Mouse (Mus musculus) gastrocnemius, postnatal 25 days (tissue): Measurements from ENCODE around the gene Osbpl9. TPM values are rescaled to one million over a fixed set of nuclear protein-coding genes. Genes with fewer than 3 reads are reported as not detected.

Experiments
- DNase-seq: peaks from one replicate; pipeline ENCODE4 v3.0.0; 2022
- total RNA-seq, 2 experiments: library from RNA; stranded (reverse); gene quantifications; 1 replicate in 1 of 2; 2 replicates in 1 of 2; pipeline ENCODE4 v1.2.3; 2021

Gene Osbpl9
- total RNA-seq, 2 experiments from 2014 or later: 82.3 to 98.8 TPM

DNA sequence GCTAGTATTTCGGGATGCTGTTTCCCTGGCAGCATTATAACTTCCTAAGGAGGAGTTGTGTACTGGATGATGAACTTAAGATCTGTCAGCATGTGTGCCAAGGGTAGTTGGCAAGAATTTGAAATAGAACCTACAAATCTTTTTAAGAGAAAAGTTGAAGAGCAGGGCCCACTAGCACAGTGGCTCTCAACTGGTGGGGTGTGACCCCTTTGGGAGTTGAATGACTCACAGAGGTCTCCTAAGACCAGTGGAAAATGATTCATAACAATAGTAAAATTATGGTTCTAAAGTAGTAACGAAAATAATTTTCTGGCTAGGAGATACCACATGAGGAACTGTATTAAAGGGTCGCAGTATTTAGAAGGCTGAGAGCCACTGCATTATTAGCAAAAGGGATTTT is 67.1 kb downstream of the Osbpl9 start:
- no peak for DNase-seq

DNA sequence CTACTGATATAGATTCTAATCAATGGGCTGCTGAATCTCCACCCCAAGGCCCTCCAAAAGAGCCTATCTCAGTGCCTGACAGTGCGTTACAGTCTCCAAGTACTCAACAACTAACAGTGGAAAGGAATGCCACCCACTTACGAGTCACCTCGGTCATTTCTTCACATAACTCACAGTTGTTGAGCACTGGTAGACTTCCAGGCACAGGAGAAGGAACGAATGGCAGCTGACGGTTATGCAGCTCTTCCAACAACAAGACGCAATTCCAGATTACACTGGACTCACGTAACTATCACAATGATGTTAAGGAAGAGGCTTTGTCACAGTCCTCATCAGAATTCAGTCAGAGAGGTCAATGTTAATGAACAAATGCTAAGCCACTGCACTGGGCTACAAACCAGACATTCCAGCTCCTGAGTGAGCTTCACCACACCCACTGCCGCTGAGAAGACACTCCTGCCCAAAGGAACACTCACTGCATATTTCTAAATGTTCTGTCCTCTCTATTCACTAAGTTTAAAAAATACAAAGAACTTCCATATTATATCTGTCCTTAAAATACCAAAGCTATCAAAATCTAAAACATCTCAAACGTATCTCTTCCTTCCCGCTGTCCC is 70.7 kb downstream of the Osbpl9 start:
- DNase-seq: no peak

DNA sequence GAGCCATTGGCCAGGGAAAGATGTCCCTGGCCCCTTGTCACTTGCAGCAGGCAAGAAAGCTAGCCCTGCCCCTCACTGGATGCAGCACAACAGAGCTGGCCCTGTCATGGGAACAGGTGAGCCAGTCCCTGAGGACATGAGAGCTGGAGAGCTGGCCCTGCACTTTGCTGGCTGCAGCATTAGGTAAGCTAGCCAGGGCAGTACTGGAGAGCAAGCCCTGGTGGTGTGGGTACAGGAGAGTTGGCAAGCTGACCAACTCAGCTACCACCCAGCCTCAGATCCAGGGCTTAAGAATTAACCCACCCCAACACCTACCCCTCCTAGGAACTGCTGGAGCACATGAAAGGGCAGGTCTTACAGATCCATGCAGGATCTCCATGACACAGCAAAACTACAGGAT is 73.1 kb downstream of the Osbpl9 start:
- DNase-seq: peak; percentile 60

DNA sequence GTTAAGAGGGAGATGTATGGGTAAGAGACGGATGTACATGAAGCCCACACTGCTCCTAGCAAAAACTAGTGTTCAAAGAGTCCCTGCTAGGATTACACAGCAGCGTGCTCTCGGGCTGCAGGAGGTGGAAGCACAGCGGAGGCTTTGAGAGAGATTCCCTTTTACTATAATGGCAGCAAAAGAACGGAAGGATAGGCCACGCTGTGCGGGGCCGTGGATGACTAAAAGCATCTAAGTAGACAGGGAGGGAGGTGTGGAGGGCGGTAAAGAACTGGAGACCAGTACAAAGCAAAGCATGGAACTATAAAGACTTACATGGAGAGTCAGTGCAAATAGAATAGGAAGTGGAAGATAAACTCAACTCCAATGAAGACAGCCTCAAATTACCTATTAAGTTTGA is 74.1 kb downstream of the Osbpl9 start:
- no peak for DNase-seq

DNA sequence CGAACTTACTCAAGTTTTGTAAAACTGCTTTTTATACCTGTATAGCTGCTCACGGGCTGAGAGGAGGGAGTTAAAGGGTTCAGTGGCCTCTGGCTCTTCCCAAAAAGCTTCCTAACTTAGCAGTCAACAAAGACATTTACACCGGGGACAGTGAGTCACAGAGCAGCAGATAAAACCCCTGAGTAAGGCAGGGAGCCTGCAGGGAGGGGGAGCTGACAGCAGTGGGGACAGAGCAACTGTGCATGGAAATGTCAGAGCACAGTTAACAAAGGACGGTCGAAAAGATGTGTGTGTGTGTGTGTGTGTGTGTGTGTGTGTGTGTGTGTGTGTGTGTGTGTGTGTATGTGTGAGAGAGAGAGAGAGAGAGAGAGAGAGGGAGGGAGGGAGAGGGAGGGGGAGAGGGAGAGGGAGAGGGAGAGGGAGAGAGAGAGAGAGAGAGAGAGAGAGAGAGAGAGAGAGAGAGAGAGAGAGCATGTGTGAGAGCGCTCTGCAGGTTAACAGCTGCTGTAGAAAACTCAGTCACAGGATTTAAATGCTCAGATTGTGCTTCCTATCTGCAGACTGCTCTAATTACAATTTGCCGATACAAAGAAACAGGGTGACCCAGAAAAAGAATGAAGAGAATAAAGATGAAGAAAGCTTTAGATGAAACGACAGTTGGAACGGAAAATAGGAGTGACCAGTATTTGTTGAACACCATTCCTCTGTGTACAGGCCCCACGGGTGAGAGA is 75.1 kb downstream of the Osbpl9 start:
- DNase-seq: no peak

DNA sequence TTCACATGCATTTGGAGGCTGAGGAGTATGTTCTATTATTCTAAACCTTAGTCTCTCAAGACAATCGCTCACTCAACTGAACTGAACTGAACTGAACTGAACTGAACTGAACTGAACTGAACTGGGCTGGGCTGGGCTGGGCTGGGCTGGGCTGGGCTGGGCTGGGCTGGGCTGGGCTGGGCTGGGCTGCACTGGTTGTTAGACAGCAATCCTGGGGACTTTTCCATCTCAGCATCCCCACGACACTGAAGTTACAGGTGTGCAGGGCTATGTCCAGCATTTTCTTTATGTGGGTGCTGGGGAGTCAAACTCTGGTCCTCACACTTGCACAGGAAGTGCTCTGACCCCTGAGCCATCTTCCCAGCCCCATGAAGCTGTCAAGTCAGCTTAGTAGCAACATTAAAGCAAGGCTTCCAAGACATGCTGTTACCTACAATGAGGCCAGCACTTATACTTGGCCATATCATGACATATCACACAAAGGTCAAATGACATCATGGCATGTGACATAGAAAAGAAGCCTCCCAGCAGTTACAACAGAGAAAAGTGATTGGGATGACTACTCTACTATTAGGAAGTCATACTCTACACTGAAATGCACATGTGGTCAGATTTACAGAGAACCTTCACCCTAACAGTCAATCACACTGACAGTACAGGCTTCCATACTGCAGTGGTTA is 76.2 kb downstream of the Osbpl9 start:
- DNase-seq: no peak

DNA sequence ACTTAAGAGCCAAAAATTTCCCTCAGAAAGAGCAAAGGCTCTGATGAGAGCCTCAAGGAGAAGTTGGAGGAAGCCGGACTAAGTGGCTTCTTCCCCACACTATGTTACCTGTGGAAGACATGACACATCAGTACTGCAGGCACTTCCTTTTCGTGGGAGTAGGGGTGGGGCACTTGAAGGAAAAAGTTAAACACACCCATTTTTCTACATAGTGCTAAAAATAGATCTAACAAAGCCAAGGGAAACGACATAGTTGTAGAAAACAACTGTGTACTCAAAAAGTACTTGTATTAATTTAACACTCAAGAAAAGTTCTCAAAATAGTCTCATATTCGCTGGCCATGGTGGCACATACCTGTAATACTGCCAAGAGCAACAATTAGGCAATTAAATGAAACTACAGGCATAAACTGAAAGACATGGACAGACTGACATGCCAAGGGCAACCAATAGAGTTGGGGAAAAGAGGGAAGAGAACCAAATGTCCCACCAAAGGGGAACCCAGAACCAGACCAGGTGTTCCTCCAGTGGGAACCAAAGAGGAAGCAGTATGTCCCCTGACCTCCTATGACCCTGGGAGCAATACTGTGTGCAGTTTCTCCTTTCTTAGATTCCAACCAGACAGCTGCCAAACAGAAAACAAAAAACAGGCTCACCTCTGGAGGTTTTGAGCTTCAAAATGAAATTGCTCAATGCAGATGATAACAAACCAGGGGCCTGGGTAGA is 79.1 kb downstream of the Osbpl9 start:
- DNase-seq: no peak

DNA sequence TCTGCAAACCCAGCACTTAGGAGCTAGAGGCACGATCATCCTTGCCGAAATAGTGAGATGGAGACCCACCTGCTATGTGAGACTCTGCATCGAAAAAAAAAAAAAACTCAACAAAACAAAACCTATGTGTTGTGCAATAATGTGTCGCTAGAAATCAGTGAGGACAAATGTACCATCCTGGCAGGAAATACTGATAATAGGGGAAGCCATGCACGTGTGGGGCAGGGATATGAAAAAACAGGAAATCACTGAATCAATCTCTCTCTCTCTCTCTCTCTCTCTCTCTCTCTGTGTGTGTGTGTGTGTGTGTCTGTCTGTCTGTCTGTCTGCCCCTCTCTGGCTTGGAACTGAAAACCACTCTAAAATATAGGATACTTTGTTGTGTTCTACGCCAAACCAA is 81.3 kb downstream of the Osbpl9 start:
- no peak for DNase-seq

DNA sequence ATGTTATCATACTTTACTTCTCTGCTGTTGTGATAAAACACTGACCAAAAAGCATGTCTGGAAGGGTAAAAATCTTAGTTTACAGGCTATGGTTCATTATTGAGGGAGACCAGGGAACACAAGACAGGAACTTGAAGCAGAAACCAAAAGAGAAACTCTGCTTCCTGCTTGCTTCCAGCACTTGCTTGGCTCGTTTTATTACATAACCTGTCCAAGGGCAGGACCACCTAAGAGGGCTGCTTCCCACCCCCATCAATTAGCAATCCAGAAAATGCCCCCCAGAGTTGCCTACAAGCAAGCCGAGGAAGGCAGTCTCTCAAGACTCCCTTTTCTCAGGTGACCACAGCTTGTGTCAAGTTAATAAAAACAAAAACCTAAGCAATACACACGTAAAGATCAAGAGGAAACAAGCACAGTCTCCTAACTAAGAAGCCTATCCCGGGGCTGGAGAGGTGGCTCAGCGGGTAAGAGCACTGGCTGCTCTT is 82.4 kb downstream of the Osbpl9 start:
- no peak for DNase-seq

DNA sequence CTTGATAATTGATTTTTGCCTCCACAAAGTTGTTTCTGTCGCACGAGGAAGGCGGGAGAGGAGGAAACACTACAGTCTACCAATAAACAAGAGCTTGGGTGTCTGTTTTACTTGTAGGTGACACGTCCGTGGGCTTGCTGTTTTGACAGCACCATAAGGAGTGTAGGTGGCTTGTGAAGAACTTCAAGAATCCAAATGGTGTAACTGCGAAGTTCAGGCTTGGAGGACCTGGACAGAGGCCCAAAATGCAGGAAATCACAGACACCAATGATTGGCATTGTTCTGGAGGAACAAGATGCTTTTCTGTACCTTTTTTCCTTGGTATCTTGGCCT is 83.8 kb downstream of the Osbpl9 start:
- DNase-seq: no peak

DNA sequence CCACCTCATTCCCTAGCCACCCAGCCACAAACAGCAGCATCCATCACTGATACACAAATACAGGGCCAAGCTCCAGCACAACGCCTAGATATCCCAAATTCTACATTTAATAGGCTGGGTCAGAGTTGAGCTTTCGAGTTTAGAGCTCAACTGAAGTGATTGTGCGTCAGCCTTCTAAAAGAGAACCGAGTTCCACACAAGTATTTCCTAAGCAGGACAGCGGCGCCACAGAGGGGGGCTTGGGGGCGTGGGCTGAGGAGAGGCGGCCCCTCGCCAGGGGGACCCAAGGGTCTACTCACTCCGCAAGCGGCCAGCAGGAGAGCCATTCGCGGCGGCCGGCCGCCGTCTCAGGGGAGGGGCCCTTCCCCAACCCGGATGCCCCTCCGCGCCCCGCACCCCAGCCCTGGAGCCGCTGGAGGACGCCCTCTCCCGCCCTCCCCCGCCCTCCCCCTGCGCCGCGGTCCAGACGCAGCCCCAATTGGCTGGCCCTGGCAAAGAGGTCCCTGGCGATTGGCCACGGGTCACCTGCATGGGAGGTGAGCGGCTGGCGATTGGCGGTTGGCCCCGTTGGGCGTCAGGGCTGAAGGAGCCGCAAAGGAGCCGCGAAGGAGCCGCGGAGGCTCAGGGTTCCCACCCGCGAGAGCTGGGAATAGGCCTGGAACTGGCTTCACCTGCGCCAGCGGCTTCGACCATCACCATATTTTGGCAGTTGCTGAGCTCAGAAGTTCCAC is 84.3 kb downstream of the Osbpl9 start:
- DNase-seq: peak; percentile 87

DNA sequence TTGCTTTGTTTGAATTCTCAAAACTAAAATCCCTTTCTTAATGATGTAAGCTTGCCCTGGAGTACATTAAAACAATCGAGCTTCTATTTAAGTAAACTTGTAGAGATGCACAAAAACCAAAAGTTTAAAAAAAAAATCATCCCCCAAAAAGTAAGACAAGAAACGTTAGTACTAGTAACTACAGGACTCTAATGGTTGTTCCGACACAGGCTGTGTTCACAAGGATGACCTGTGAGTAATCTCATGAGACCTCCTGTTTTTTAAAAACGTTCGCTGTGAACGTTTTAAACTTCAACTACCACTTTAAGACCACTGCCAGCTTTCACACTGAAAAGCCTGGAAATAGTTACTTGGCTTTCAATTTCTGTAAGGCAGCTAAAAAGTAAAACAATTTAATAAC is 85.1 kb downstream of the Osbpl9 start:
- DNase-seq: no peak

DNA sequence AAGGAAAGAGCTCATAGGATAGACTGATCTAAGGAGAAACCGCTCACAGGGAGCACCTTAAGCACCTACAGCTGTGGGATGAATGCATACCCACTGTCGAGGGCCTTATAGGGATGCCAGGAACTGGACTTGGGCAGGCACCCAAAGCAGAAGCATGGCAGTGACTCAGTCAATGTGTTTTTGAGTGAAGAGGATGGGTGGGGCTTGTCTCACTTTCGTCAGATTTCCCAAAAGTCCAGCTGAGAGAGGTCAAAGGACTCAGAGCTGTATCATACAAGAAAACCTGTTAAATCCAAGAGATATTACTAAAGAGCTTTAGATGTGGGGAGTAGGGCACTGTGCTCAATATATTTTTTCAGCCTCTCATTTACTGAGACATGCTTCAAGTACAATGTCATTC is 85.6 kb downstream of the Osbpl9 start:
- DNase-seq: no peak

DNA sequence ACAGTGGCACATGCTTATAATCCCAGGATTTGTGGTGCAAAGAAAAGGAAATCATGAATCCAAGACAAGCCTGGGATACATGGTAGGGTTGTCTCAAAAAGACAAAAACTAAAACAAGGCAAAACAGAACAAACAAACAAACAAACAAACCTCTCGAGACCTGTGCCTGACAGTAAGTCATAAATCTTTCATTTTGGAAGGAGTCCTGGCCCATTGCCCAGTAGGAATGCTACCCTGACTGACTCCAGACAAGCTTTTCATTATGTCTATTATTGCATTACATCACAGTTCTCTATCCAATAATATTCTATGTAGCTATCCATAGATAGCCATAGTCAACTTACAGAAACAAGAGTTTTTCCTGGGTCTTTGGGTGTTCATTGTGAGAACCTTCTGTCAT is 86.3 kb downstream of the Osbpl9 start:
- no peak for DNase-seq

DNA sequence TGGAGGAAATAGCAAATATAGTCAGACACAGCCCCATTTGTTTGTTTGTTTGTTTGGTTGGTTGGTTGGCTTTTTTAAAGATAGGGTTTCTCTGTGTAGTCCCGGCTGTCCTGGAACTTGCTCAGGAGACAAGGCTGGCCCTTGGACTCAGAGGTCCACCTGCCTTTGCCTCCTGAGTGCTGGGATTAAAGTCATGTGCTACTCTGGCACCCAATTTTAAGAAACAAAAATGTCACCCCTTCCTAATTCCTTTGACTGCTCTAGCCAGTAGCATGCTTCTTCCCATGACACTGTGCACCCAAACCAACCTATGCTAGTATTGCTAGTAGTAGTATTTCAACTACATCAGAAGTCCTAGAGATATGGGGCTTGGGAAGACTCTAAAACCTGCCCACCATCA is 87.8 kb downstream of the Osbpl9 start:
- DNase-seq: no peak

DNA sequence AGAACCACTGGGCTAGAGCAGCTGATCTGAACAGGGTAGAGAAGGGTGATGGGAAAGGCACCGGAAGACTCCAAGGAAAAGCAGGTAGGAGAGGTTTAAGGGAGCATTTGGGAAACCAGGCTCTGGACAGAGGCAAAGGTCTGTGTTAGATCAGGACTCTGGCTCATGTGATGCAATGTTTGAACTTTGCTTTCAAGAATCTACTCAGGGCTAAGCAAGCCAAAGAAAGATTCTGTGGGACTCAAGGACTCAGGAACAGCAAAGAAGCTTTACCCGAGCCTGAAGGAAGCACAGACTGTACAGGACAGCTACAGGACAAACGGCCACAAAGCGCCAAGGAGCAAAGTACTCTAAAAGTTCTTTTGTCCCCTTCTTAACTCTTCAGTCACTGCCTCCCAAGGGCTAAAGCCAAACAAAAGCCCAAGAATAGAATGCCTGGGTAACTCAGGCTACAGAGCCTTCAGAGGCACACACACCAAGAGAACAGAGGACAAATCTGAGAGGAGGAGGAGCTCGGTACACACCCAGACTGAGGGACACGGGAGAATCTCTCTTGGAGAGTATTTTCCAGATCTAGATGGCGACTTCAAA is 89.1 kb downstream of the Osbpl9 start:
- no peak for DNase-seq

DNA sequence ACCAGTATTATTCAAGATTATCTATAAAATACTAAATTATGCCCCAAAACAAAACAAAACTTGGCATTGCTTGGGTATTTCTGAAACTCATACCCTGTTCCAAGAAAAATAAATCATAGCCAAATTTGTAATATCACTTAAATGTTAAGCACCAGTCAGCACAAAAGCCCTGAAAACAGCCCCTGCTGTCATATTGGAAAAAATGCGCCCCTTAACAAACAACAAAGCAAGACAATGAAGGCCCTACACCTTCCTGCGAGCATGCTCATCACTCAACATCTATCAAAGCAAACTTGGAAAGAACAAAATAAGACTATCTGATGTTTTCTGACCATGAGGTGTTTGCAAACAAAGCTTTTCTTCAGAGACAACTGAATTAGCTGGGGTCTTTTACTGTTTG is 91.1 kb downstream of the Osbpl9 start:
- no peak for DNase-seq

DNA sequence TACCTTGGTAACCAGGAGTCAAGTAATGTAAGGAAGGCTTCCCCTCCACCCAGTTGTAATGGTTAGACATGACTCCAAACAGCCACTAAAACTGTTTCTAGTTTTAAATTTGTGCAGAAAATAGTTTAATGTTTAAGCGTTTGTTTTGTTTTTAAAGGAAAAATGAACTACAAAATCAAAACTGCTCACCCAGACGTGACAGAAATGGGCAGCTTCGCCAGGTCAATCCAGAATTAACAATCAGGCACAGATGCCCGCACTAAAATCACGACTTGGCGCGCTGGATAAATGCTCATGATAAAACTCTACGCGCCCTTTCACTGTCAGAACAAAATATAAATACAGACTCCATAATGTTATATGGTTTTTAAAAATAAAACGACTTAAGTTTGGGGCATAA is 92.4 kb downstream of the Osbpl9 start:
- no peak for DNase-seq

DNA sequence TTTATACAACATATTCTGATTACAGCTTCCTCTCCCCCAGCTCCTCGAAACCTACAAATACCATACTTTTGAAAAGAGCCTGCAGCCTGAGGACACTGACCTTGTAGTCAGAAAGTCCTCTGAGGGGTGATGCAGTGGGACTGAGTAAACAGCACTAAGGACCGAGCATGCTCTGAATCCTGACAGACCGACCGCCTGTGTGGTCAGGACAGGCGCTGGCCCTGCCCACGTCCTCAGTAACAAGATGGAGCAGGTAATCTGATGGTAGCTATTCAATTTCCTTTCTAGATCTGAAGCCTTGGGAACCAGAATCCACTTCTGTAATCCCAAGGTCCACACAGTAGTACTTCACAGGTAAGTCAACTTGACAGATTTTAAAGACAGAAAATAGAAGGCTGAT is 93.1 kb downstream of the Osbpl9 start:
- DNase-seq: no peak

DNA sequence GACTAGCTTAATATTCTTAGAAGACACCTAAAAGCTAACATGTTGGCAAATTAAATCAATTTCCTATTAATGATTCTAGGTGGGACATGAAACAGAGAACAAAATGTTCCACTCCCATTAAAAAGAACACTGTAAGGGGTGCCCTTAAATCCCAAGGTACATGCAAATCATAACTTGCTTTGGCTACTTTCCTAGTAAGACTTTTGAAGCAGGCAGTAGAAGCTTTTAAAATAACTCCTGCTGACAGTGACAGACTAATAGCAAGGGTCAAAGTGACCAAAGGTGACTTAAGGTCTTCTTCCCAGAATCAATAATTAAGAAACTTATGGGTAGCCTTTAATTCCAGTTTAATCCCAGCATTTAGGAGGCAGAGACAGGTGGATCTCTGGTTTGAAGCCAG is 95.5 kb downstream of the Osbpl9 start:
- no peak for DNase-seq

DNA sequence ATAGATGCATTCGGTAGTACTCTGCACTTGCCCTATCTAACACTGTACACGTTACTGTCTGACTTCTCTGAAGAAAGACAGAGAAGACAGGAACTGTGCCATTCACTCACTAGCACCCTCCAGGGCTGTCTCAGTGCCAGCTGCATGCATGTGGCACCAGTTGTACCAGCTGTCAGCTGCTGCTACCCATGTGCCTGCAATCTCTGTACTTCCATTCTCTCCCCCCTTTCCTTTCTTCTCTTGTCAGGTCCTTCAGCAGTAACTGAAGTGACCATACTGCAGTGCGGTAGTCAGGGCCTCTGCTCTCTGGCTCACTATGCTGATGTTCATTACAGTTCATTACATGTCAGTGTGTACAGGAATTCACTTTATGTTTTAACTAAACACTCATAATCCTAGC is 96.0 kb downstream of the Osbpl9 start:
- DNase-seq: peak; percentile 31

DNA sequence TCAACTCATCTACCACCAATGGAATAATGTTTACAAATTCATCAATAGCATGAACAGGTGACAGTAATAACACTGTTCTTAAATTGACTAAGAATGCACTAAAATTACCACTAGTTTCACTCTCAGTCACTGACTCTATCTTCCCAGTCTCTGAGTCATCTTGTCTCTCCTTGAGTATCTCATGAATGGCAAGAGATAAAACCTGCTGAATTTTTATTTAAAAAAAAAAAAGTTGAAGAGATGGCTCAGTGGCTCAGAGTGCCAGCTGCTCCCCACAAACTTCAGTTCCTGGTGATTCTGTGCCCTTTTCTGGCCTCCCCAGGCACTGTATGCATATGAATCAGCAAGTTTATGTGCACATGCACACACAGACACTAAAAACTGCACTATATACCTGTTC is 96.8 kb downstream of the Osbpl9 start:
- DNase-seq: no peak
